Mouse (Mus musculus) heart, embryonic 12.5 days (tissue): ENCODE measurements around the gene Rilp. TPM values are rescaled to one million over a fixed set of nuclear protein-coding genes. Genes with fewer than 3 reads are reported as not detected.

Experiments
- ATAC-seq: fragments of 200-750 bp; cut with Nextera tagmentation; 2 replicates; pipeline ENCODE4 v1.8.0; 2017; ENCODE audit warnings: moderate TSS enrichment, moderate library complexity; ENCODE audit not compliant: insufficient number of reproducible peaks, low FRiP score
- H3K27ac ChIP-seq: fragments of 300-500 bp; sonication (generic); 2 replicates; pipeline ENCODE4 v1.5.1; 2016; ENCODE audit warnings: mild to moderate bottlenecking, moderate library complexity; ENCODE audit not compliant: poor library complexity, severe bottlenecking
- H3K27me3 ChIP-seq: fragments of 300-500 bp; sonication (generic); replicated peaks from 2 replicates; pipeline ENCODE4 v1.6.1; 2016; ENCODE audit warnings: mild to moderate bottlenecking, moderate library complexity
- H3K36me3 ChIP-seq: fragments of 300-500 bp; sonication (generic); 2 replicates; pipeline ENCODE4 v1.6.1; 2016; ENCODE audit warnings: mild to moderate bottlenecking, moderate library complexity
- H3K4me1 ChIP-seq: fragments of 300-500 bp; sonication (generic); replicated peaks from 2 replicates; pipeline ENCODE4 v1.6.1; 2016; ENCODE audit warnings: mild to moderate bottlenecking
- H3K4me2 ChIP-seq: fragments of 300-500 bp; sonication (generic); 2 replicates; pipeline ENCODE4 v1.6.1; 2016; ENCODE audit warnings: mild to moderate bottlenecking, moderate library complexity
- H3K4me3 ChIP-seq: fragments of 300-500 bp; sonication (generic); 2 replicates; pipeline ENCODE4 v1.5.1; 2016; ENCODE audit warnings: mild to moderate bottlenecking
- H3K9ac ChIP-seq: fragments of 300-500 bp; sonication (generic); 2 replicates; pipeline ENCODE4 v1.6.1; 2016; ENCODE audit warnings: mild to moderate bottlenecking, moderate library complexity
- H3K9me3 ChIP-seq: fragments of 300-500 bp; sonication (generic); replicated peaks from 2 replicates; pipeline ENCODE4 v1.6.1; 2016; ENCODE audit warnings: mild to moderate bottlenecking, moderate library complexity
- WGBS: fragments of 180-500 bp; shearing (Covaris S2); methylation state at CpG from one replicate; pipeline ENCODE4 v1.1.7; 2016; 5-methylcytosine and 5-hydroxymethylcytosine counted together
- polyA plus RNA-seq: library from polyadenylated mRNA; unstranded; fragments of >200 nt; fragmentation: Nextera tagmentation; extraction: Ambion mirVana; gene quantifications from 2 replicates; pipeline ENCODE4 v1.2.1, GENCODE M21; 2016

Rilp gene
- polyA plus RNA-seq, 1 experiment from 2014 or later: 1.4 TPM

- WGBS: 68% methylated on average over 6 of the region's 6 CpGs
- H3K4me2 ChIP-seq: peak overlapping the region; percentile 97
- peak overlapping the region; percentile 7; the same call in 1 of the 2 replicates for H3K4me3 ChIP-seq
These were observed 23.6 kb downstream of the Rilp start for GRCm38 (mm10) chr11:75533314-75534015.

GRCm38 (mm10) chr11:75534286-75535033 lies 24.6 kb downstream of the Rilp start:
- H3K27ac ChIP-seq: no peak overlapping the region
- peaks cover 47% of the 10 kb centered on the region for H3K4me1 ChIP-seq
- no peak overlapping the region for H3K9ac ChIP-seq
- ATAC-seq: no peak
- no peaks in the 10 kb centered on the region for H3K36me3 ChIP-seq
- H3K9me3 ChIP-seq: no peaks in the 10 kb centered on the region
- peaks cover 14% of the 10 kb centered on the region; the same call in 1 of the 2 replicates for H3K27me3 ChIP-seq
- H3K4me3 ChIP-seq: no peak overlapping the region
- 43% methylated on average over 4 of the region's 4 CpGs for WGBS
- H3K4me2 ChIP-seq: peak overlapping the region; percentile 22

More at GRCm38 (mm10) chr11:75533314-75534015, 23.6 kb downstream of the Rilp start:
- Histone ChIP-seq H3K9ac (no peak overlapping the region), H3K27ac (no peak overlapping the region), H3K9me3 (no peaks in the 10 kb centered on the region), H3K27me3 (peaks cover 15% of the 10 kb centered on the region; the same call in 1 of the 2 replicates), H3K36me3 (no peaks in the 10 kb centered on the region), H3K4me1 (peaks cover 43% of the 10 kb centered on the region)
- ATAC-seq: no peak

- WGBS: 25% methylated on average over 13 of the region's 13 CpGs
- Histone ChIP-seq H3K4me1 (peaks cover 48% of the 10 kb centered on the region), H3K4me2 (peak overlapping the region; percentile 22)
These were observed 25.4 kb downstream of the Rilp start for GRCm38 (mm10) chr11:75535106-75535795.

GRCm38 (mm10) chr11:75536255-75537024 lies 26.5 kb downstream of the Rilp start:
- peaks cover 59% of the 10 kb centered on the region for H3K4me1 ChIP-seq
- ATAC-seq: no peak
- peaks cover 11% of the 10 kb centered on the region; the same call in 1 of the 2 replicates for H3K27me3 ChIP-seq
- H3K9ac ChIP-seq: no peak overlapping the region
- no peaks in the 10 kb centered on the region for H3K9me3 ChIP-seq
- H3K27ac ChIP-seq: no peak overlapping the region
- no peak overlapping the region for H3K4me3 ChIP-seq
- H3K36me3 ChIP-seq: no peaks in the 10 kb centered on the region
- WGBS: 84% methylated on average over 12 of the region's 12 CpGs
- H3K4me2 ChIP-seq: no peak overlapping the region

More at GRCm38 (mm10) chr11:75535106-75535795, 25.4 kb downstream of the Rilp start:
- Histone ChIP-seq H3K27ac (no peak overlapping the region), H3K36me3 (no peaks in the 10 kb centered on the region), H3K9me3 (no peaks in the 10 kb centered on the region), H3K9ac (no peak overlapping the region), H3K4me3 (no peak overlapping the region), H3K27me3 (peaks cover 11% of the 10 kb centered on the region; the same call in 1 of the 2 replicates)
- no peak for ATAC-seq

GRCm38 (mm10) chr11:75537025-75537414 lies 27.1 kb downstream of the Rilp start:
- Histone ChIP-seq H3K9me3 (no peaks in the 10 kb centered on the region), H3K4me3 (no peak overlapping the region), H3K4me1 (peaks cover 61% of the 10 kb centered on the region)

GRCm38 (mm10) chr11:75537491-75538183 lies 27.7 kb downstream of the Rilp start:
- Histone ChIP-seq H3K4me1 (peaks cover 56% of the 10 kb centered on the region), H3K36me3 (no peaks in the 10 kb centered on the region), H3K27ac (no peak overlapping the region), H3K9ac (no peak overlapping the region), H3K9me3 (no peaks in the 10 kb centered on the region), H3K27me3 (peaks cover 11% of the 10 kb centered on the region; the same call in 1 of the 2 replicates), H3K4me2 (no peak overlapping the region), H3K4me3 (no peak overlapping the region)
- peak; percentile 25; the same call in 1 of the 2 replicates for ATAC-seq
- whole genome bisulfite sequencing: 46% methylated on average over 11 of the region's 11 CpGs

More at GRCm38 (mm10) chr11:75537025-75537414, 27.1 kb downstream of the Rilp start:
- 75% methylated on average over 8 of the region's 8 CpGs for WGBS
- Histone ChIP-seq H3K9ac (no peak overlapping the region), H3K4me2 (no peak overlapping the region), H3K27ac (no peak overlapping the region), H3K27me3 (peaks cover 11% of the 10 kb centered on the region; the same call in 1 of the 2 replicates), H3K36me3 (no peaks in the 10 kb centered on the region)
- ATAC-seq: no peak

- H3K9ac ChIP-seq: peak overlapping the region; percentile 48
- H3K9me3 ChIP-seq: no peaks in the 10 kb centered on the region
- H3K4me1 ChIP-seq: peaks cover 52% of the 10 kb centered on the region
- no peak overlapping the region for H3K27ac ChIP-seq
- 0 out of 2 replicates have a peak, but pooled peaks have one; percentile 2 for ATAC-seq
- 64% methylated on average over 9 of the region's 9 CpGs for WGBS
- peaks cover 8% of the 10 kb centered on the region; the same call in 1 of the 2 replicates for H3K27me3 ChIP-seq
- H3K36me3 ChIP-seq: no peaks in the 10 kb centered on the region
- no peak overlapping the region for H3K4me3 ChIP-seq
- H3K4me2 ChIP-seq: no peak overlapping the region
These were observed 28.5 kb downstream of the Rilp start for GRCm38 (mm10) chr11:75538184-75538969.

- H3K4me1 ChIP-seq: peaks cover 52% of the 10 kb centered on the region
- no peak overlapping the region for H3K4me2 ChIP-seq
- no peak overlapping the region for H3K9ac ChIP-seq
- H3K27ac ChIP-seq: no peak overlapping the region
- H3K9me3 ChIP-seq: no peaks in the 10 kb centered on the region
- no peaks in the 10 kb centered on the region for H3K36me3 ChIP-seq
- WGBS: 76% methylated on average over 13 of the region's 13 CpGs
- ATAC-seq: no peak
- H3K27me3 ChIP-seq: 0 out of 2 replicates have a peak, but pooled peaks cover 5% of the 10 kb centered on the region
- no peak overlapping the region for H3K4me3 ChIP-seq
These were observed 29.0 kb downstream of the Rilp start for GRCm38 (mm10) chr11:75538970-75539299.

GRCm38 (mm10) chr11:75540209-75540608 lies 30.3 kb downstream of the Rilp start:
- H3K27ac ChIP-seq: no peak overlapping the region

More at GRCm38 (mm10) chr11:75540209-75540608, 30.3 kb downstream of the Rilp start:
- ATAC-seq: no peak
- Histone ChIP-seq H3K36me3 (no peaks in the 10 kb centered on the region), H3K4me1 (peaks cover 45% of the 10 kb centered on the region), H3K4me2 (no peak overlapping the region), H3K9ac (no peak overlapping the region), H3K4me3 (no peak overlapping the region), H3K9me3 (no peaks in the 10 kb centered on the region), H3K27me3 (0 out of 2 replicates have a peak, but pooled peaks cover 5% of the 10 kb centered on the region)
- WGBS: 78% methylated on average over 8 of the region's 8 CpGs
